Mouse (Mus musculus) hematopoietic stem cell, adult 5-6 weeks (primary cell): ENCODE measurements at regions not wholly inside any gene's neighbourhood (a gene's known extent, or its start where the extent isn't known, plus 50 kb on each side); places are given as distances from the start of the nearest gene placed in this dataset.

Source experiments
- ATAC-seq, 2 experiments: fragments of 125-278 bp in 1 of 2; replicated peaks in 1 of 2; 2 replicates each; pipeline ENCODE4 v1.8.0; 2016 to 2017; ENCODE audit warnings: inconsistent platforms in 2 of 2, mild to moderate bottlenecking in 2 of 2, moderate number of reproducible peaks in 2 of 2, low read depth in 1 of 2, moderate TSS enrichment in 1 of 2; ENCODE audit not compliant: low FRiP score in 2 of 2, poor library complexity in 2 of 2, severe bottlenecking in 2 of 2, insufficient read depth in 1 of 2, low TSS enrichment in 1 of 2

DNA sequence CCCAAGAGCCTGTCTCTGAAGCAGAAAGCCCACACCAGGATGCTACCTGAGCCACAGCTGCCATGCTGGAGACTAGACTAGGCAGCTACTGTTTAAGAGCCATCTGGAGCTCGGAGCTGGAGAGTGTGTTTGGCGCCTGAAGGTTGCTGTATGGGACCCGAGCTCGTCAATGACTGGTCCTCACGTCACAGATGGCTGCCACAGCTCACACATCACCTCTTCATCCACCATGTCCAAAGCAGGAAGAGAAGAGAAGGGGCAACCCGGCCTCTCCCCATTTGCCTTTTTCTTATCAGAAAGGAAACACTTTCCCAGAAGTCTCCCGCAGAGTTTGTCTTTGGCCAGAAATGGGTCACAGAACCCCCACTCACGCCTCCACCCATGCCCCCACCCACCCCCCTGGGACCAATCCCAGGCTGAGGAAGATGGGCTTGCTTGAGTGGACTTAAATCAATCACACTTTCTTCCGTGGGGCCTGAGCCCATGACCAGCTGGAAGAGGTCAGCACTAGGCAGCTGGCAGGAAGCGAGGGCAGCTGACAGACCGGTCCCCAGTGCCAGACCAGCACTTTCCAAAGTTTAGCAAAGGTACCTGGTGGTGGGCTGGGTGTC is 53.5 kb upstream of the Ptpn1 start:
- ATAC-seq: no peak

DNA sequence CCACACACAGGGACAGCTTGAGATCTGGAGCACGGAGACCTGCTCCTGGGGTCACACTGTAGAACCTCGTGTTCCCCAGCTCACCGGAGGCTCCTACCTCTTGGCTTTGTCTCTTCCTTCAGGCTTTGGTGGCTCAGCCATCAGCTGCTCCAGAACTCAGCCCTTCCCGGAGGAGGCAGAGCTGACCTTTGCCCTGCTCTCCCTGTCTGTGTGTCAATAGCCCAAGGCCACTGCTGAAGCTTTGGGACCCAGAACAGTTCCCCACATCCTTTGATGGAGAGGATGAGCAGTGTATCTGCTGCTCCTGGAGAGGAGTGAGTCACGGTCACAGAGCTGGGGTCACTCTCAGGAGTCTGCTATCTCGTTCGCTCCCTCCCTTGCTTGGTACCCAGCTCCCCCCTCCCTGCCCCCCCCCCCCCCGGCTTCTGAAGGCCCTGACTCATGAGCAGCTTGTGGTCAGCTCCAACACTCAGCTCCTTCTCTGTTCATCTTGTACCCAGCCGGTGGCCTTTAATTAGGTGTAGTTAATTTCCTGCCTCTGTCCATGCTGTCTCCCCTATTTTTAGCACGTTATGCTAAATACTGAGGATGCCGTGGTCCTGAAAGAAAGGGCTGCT is 54.5 kb upstream of the Ptpn1 start:
- ATAC-seq: no peak

DNA sequence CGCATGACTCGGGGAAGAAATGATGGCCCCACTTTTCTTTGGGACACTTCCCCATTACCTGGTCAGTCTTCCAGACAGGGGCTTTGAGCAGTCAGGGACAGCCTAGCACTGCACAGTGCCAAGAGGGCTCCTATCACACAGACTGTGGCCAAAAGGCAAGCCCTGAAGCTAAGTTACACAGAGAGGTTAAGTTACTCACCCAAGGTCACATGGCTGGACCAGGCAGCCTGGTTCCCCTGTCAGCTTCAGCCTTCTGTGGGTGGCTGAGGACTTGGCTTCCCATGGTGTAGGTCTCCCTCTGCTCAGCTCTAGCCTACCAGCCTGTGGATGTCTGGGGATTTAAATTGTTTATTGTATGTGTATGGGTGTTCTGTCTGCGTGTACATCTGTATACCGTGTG is 59.4 kb upstream of the Ptpn1 start:
- ATAC-seq: no peak

DNA sequence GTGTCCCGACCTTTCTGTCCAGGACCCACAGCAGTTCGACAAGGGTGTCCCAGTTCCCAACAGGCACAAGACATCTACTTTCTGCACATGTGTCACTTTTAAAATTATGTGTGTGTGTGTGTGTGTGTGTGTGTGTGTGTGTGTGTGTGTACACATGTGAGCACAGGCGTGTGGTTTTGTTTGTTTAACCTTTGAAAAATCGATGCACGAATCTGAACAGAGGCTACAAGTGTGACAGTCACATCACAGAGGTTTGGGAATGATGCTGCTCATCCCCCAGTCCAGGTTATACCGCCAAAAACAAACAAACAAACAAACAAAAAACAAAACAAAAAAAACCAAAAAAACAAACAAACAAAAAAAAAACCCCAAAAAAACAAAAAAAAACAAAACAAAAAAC is 61.7 kb upstream of the Ptpn1 start:
- no peak for ATAC-seq

DNA sequence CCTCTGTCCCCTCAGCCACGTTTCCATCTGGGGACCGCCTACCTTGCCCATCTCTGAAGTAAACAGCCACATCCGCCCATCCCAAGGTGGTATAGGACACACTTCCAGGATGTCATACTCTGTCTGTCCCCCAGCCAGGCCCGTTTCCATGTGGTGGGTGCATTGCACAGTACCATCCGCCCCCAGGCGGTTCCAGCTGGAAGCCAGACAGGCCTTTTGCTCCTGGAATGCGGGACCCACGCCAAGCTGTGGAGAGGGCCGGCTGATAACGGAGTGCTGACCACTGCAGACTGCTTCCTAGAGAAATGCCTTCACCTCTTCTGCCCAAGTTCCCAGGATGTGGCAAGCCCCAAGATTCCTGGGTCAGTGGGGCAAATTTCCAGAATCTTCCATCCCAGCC is 65.1 kb upstream of the Ptpn1 start:
- no peak for ATAC-seq

DNA sequence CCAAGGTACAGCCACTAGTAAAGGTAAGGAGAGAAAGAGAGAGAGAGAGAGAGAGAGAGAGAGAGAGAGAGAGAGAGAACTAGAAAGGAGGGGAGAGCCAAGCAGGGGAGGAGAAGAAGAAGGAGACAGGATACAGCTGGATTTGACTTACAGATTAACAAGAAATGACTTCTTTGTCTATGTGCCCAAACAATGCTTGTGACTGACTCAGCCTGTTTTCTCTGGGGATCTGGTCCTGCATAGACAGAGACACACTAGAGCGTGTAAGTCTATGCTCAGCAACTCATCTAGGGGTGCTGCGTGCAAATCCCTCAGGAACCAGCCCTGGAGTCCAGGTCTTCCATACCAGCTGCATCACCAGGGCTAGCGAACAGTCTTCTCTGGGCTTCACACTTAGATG is 66.3 kb upstream of the Ptpn1 start:
- no peak for ATAC-seq

DNA sequence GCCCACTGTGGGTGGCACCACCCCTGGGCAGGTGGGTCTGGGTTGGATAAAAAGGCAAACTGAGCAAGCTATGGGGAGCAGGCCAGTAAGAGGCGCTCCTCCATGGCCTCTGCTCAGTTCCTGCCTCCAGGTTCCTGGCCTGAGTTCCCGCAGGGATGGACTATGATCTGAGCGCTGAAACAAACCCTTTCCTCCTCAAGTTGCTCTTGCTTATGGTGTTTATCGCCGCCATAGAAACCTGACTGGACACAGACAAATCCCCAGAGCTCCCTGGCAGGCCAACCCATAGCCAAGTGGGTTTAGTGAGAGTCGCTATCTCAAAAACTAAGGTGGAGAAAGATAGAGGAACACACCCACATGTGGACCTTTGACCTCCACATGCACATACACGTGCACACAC is 67.2 kb upstream of the Ptpn1 start:
- no peak for ATAC-seq

DNA sequence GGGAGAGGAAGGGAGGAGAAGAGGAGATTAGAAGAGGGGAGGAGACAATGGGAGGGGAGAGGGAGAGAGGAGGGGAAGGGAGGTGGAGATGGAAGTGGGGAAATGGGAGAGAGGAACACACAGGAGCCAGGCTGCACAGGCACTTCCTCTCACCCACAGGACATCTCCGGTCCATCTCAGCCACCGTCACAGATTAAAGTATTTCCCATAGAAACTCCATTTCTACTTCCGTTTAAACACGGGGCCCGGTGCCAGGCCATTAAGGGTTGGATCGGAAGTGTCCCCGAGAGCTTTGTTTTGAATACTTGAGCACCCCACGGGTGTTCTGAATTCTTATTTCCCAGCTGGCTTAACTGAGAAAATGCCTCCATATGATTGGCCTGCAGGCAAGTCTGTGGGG is 67.6 kb upstream of the Ptpn1 start:
- peak in 1 of 2 experiments; percentile 12; a peak in 1 of 4 replicates for ATAC-seq

DNA sequence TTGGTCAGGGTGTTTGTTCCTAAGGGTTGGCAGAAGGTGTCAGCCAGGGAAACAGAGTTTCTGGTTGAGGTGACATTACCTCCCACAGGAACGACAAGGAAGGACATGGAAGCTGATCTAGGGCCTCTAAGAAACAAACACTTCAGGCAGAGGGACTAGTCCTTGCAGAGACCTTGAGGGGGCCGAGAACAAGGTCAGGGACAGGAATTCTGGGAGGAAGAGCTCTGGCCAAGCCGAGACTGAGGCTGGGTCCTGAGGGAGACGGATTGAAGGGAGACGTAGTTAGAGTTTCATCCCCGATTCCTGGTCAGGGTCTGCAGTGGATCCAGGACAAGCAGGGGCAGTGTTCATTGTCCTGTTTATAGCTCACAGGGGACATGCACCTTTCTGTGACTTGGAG is 68.2 kb upstream of the Ptpn1 start:
- no peak for ATAC-seq

DNA sequence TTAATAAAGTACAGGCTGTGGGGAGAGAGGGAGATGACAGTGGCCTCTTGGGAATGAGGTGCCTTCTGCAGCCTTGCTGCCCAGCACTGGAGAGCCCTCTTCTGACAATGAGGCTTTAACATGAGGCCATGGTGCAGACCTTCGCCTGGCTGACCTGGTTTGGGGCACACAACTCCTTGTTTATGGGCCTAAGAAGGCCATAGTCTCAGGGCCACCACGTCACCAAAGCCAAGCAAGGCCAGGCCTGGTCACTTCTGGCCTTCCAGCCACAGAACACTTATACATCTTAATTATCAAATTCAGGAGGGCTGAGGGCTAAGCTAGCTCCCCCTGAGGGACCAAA is 70.7 kb upstream of the Ptpn1 start:
- ATAC-seq: no peak

DNA sequence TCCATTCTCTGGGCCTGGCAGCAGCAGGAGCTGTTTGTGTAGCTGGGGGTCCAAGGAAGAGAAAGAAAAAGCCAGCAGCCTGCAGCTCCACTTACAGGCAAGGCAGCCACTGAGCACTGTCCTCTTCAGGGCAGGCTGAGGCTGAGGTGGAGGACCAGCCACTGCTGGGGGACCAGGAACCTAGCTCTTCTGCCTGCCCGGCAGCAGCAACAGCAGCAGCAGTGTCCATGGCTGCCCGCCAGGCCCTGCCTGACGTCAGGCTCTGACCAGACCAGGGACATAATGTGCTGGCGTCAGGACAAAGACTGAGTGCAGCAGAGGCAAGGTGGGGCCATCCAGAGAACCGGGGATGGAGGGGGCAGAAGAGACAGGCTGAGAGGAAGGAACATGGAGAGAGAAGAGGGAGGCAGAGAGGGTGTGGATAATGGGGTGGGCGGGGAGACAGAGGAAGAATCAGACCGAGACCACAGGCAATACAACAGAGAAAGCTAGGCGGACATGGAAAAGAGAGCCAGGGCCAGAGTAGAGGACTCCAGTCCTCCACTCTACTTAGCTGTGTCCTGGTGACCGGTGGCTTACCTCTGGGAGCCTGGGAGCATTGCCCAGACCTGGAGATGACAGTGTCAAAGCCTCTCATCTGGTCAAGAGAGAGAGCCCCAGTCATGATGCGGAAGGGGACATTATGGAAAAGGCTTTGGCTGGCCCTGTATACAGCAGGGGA is 71.2 kb upstream of the Ptpn1 start:
- no peak for ATAC-seq

DNA sequence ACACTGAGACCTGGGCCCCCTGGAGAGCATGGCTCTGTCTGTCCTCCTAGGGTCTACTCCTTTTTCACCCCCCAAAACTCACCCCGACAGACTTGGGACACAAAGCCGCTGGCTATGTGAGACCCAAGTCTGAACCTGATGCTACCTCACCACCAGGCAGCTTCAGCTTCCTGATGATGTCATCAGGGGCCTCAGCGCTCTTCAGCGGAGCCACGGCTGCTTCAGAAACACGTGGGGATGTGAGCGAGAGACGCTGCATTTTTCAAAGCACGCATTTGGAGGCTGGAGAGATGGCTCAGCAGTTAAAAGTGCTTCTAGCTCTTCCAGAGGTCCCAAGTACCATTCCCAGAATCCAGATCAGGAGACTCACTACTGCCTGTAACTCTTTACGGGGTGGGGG is 72.3 kb upstream of the Ptpn1 start:
- ATAC-seq: no peak

DNA sequence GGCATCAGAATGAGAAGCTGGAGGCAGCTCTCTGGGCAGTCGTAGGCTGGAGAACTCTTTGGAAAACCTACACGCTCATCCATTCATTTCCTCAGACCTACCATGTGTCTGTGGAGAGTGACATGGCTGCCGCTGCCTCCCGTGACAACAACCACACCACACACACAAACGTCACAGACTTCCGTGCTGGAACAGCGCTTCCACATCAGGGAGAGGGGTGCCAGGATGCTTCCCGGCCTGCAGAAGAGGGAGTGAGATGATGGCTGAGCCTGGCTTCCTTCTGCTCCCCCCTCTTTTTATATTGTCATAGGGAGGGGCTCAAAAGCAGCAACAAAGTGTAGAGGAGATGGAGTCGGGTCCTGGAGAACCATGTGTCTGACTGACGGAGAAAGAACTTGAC is 73.5 kb upstream of the Ptpn1 start:
- ATAC-seq: no peak

DNA sequence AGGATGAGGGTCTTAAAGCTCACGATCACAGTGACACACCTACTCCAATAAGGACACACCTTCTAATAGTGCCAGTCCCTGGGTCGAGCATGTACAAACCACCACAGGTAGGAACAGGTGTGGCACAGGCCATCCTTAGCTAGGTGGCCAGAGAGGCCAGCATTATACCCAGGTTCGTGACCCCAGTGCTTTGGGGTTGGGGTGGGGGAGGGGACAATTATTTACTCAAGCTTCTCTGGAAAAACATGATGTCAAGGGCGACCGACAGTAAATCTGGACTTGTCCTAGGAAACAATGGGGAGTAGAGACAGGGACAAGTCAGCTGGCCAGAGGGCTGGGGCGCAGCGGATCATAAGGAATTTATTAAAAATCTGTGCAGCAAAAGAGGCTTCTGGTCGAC is 73.9 kb upstream of the Ptpn1 start:
- no peak for ATAC-seq

DNA sequence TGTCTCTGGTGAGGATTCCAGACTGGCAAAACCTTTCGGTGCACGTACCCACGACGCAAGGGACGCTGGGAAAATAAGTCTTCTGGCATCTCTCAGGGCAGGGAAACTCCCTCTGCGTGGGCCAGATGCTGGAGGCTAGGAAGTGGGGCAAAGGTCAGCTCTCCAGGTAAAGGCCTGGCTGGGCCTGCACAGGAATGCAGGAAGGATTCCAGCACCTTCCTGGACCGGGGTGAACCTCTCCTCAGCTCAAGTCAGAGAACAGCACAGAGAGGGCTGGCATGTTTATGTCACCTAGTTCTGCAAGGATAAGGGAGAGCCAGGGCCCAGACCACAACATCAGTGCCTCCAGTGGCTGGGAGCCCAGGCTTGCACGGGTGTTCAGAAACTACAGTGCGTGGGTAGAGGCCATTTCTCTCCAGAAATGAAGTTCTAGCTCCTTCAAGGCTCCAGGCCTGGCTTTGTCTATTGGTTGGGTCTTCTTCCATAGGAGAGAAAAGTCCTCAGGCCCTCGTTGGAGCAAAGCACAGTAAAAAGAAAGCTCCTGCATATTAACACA is 74.9 kb upstream of the Ptpn1 start:
- no peak for ATAC-seq

DNA sequence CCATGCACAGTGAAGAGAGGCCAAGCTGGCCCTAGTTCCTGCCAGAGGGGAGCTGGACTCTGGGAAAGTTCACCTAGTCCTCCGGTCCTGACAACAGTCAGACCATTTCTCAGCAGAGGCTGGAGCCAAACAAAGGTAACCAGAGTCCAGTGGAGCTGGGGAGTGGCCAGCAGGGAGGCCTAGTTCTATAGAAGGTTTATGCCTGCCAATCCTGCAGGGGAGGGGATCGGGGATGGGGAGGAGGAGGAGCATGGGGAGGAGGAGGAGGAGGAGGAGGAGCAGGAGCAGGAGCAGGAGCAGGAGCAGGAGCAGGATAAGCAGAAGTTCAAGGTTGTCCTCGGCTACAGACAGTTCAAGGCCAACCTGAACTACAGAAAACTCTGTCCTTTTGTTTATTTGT is 75.8 kb upstream of the Ptpn1 start:
- no peak for ATAC-seq

DNA sequence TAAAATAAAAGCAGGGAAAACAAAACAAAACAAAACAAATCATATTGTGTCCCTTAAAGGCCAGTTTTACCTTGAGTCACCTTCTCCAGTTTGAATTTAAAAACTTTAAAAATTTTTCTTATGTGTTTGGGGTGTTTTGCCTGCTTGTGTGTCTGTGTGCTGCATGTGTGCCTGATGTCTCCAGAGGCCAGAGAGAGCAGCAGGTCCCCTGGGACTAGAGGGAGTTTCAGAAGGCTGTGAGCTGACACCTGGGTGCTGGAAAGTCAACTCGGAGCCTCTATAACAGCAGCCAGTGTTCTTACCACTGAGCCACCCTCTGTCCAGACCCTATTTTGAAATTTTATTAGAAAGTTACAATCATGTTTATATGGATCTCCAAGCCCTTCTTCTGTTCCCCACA is 77.8 kb upstream of the Ptpn1 start:
- no peak for ATAC-seq

DNA sequence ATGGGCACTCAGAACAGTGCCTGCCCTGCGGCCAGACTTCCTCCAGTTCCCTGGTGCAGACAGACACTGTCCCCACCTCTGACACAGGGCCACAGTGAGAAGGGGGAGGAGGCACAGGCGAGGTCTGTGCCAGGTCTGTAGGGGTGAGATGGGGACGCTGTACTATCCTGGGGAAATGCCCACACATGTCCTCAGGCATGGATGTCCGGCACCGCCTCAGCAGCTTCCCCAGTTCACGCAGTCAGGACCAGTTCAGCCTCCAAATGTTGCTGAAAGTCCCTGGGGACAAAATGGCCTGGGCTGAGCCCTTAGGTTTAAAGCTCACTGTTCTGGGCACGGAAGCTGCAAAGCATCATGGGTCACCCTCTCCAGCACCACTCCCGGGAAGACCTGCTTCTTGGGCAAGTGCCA is 78.4 kb upstream of the Ptpn1 start:
- ATAC-seq: no peak

DNA sequence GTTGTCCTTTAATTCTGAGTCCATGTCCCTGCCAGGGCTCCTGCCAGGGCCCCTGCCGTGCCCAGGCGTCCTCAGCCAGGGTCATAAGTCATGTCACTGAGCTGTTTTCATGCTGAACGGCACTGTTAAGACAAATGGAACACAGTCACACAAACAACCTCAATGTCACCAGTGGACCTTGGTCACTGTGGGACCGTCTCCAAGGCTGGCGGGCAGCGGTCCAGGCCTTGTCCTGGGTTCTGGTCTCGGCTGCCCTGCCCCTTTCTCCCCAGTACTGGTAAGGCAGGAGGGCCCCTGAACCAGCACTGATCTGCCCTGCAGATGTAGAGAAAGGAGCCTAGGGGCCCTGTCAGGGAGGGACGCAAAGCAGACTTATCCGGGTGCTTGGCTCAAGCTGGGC is 79.3 kb upstream of the Ptpn1 start:
- no peak for ATAC-seq
